Mouse (Mus musculus) mouse trophoblast stem cell (cell line): ENCODE measurements around the gene Drap1.
"Not testable (repeated sequence)": the region's sequence is repeated elsewhere in the genome, so short reads cannot be mapped to it uniquely, and the experiment has no call there.

ENCODE experiments used
- in situ Hi-C, 2 experiments: fragments of 300-500 bp; cut with MseI, MboI; formaldehyde crosslinking; loops; 2 replicates in 1 of 2; 3 replicates in 1 of 2; pipeline ENCODE4 v1.15.1; 2025

Drap1 gene

DNA sequence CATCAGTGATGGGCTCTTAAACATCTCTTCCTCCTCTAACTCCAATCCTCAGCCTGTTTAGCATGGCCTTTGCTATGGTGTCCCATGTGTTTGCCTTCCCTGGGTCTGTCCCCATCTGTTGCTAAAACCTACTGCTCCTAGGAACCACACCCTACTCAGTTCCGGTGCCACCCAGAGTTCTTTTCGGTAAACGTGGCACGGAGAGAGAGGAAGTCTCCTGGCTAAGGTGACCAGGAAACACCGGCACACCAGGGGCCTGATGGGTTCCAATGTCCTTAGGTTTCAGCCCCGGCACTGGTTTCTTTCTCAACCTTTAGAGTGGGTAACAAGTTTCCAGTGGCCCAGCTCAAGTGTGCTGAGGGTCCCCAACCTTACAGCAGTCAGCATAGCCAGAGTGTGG lies 4.2 kb downstream of the Drap1 start:
- in situ Hi-C loops, result no loop called here

DNA sequence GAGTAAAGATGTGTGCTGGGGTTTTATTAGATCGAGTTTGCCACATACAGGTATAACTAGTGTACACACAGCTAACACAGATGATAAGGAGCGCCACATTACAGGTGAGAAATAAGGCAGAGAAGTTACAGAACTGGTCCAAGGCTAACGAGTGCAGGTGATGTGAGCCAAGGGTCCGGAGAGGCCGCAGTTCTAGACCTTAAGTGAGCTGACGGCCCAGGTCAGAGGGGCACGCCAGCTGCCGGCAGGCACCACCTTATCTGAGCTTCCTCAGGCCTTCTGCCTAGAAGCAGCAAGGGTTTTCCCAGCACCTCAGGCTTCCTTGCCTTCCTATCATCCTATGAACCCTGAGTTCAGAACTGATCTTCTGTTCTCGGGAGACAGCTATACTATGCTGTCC lies 5.1 kb downstream of the Drap1 start:
- in situ Hi-C loops, result no loop called here

DNA sequence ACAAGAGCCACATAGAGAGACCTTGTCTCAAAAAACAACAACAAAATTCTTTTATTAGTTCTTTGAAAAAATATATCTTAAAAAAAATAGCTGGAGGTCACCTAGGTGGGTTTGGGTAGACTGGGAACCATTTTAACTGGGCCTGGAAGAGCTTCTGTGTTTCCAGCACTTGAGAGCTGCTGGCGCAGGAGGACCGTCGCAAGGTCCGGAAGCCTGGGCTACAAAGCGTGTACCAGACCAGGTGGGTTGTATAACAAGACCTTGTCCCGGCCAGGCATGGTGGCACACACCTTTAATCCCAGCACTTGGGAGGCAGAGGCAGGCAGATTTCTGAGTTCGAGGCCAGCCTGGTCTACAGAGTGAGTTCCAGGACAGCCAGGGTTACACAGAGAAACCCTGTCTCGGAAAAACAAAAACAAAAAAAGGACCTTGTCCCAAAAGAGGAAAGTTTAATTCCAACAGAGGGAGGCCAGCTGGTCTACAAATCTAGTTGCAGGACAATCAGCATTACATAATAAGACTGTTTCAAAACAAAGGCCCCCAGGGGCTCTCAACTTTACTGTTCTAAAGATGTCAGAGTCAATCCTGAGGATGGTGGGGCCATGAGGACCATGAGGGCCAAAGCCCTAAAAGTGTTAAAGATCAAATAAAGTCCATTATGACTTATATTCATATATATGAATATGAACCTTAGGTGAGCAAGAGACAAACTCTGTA lies 5.9 kb downstream of the Drap1 start:
- in situ Hi-C loops, result no loop called here

DNA sequence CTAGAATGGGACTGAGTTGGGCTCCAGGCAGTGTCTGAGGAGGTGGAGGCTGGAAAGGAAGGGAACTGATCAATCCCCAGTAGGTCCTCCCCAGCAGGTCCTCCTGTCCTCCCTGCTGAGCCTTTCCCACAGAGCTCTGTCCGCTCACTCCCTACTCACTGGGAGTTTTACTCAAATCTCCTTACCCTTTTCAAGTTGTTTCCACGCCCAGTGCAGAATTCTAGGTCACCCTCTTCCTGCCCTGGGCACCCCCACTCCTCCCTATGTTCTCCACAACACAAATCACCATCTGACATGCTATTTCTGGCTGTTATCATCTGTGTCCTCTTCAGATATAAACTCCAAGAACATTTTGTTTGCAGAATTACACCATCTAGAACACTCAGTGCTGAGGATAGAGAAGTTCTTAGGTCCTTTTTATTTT lies 10.2 kb downstream of the Drap1 start:
- in situ Hi-C loops, result no loop called here

DNA sequence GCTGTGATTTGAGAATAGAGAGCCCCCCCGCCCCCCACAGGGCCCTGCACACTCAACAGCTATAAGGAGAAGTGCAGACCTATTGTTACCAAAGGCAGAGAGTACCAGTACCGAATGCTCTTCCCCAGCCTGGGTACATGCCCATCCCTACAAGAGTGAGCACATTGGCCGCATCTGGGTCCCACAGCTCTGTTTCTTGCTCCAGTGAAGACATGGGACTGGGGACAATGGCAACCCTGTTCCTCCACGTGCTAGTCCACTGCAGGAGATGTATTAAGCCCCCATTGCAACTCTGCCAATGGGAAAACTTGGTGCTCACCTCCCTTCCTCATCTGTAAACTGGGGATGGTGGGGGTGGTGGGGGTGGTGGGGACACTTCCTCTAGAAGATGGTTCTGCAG lies 10.9 kb downstream of the Drap1 start:
- in situ Hi-C loops, result no loop called here

DNA sequence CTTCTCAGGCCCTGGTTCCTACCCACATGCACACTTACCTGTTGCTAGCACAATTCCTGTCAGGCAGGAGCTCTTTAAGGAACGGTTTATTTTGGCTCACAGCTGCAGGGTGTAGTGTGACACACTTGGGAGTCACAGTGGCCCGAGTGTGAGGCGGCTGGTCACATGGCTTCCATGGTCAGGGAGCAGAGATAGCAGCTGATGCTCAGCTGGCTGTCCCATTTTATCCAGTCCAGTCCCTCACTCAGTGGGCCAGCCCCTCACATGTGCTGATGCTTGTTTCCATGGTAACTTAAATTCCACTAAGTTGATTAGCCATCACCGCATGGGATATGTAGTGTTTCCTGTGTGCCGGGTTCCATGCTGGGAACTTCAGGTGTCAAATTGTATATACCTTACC lies 12.8 kb downstream of the Drap1 start:
- in situ Hi-C loops, result no loop called here

DNA sequence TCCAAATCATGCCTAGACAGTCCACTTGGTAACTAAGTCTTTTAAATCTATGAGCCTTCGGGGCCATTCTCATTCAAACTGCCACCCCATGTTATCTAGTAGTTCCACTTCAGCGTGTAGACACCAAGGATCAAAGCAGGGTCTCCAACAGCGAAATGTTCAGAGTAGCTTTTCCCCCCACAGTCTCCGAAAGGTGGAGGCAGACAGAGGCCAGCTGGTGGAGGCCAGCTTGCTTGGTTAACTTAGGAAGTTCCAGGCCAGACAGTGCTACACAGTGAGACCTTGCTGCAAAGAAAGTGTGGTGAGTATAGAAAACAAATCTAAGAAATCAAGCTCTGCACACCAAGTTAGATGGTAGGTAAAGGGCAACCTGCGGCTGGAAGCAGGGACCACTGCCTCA lies 14.1 kb downstream of the Drap1 start:
- in situ Hi-C loops, result no loop called here

DNA sequence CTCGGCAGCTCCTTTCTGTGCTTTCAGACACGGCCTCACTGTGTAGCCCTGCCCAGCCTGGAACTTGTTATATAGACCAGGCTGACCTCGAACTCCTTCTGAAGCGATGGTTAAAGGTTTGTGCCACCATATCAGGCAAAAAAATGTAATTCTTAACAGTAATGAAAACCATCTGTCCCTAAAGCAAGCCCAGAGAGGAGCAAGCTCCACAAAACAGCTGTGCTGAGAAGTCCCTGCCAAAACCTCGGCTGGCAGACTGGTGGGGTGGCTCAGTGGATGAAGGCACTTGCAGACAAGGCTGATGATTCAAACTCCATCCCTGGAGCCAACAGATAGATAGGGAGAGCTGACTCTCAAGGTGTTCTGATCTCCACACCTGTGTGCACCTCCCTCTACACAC lies 15.7 kb downstream of the Drap1 start:
- in situ Hi-C loops, result no loop called here

DNA sequence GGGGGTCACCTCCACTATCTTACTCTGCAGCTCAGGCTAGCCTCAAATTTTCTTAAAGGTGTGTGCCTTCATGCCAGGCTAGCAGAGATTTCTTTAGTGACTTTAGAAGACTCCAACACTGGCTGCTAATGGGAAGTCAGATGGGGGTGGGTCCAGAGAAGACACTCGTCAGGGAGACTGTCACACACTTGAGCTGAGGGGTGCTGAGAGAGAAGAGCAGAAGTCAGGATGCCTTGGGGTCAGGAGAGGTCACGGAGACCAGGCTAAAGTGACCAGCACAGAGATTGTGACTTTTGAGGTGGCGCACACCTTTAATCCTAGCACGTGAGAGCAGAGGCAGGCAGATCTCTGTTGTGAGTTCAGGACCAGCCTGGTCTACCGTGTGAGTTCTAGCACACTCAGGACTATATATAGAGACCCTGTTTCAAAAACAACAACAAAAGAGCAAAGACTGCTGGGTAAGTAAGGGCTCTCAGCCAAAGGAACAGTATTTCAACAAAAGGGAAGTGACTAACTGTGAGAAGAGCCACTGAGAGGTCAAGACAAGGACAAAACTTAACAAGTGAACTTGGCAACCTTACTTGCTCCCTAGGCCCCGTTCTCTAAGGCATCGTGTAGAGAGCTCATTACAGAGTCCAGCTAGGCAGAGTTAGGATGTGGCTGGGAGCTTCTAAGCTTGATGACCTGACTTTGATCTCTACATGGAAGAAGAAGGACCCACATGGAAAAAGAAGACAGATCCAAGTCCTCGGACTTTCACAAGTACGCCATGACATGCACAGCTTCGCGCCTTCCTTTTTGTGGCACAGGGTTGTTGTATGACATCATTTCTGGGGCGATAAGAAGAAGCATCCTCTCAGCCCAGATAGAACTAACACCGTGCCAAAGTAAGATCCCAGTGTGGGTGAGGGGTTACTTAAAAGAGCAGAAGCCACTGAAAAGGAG lies 16.4 kb downstream of the Drap1 start:
- in situ Hi-C loops, result no loop called here

DNA sequence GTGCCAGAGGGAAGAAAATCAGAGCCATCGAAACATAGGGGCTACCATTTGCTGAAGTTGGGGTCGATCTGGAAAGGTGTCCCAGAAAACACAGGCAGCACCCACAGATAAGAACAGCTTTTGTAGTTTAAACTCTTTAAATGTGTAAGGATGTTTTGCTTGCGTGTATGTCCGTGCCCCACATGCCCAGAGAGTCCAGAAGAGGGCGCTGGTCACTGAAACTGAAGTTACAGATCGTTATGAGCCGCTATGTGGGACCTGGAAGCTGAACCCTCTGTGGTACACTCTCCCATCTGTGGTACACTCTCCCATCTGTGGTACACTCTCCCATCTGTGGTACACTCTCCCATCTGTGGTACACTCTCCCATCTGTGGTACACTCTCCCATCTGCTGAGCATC lies 17.6 kb downstream of the Drap1 start:
- in situ Hi-C loops, result no loop called here

DNA sequence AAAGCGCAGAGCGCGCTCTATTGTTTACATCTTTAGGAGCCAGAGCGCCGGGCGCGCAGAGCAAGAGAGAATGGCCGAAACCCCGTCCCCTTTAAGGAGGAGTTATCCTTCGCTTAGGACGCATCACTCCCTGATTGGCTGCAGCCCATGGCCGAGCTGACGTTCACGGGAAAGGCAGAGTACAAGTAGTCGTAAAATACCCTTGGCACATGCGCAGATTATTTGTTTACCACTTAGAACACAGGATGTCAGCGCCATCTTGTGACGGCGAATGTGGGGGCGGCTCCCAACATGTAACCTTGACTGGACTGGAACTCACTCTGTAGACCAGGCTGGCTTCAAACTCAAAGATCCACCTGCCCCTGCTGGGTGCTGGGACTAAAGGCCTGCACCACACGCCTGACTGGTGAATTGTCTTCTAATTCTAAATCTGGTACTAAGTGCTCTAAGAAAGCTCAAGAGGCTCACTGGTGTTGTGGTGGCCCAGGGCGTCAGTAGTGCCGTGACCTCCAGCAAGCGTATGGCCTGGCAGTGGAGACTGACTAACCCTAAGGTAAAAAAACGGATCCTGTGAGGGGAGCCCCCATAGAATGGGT lies 18.1 kb downstream of the Drap1 start:
- in situ Hi-C loops, result not testable (repeated sequence)

DNA sequence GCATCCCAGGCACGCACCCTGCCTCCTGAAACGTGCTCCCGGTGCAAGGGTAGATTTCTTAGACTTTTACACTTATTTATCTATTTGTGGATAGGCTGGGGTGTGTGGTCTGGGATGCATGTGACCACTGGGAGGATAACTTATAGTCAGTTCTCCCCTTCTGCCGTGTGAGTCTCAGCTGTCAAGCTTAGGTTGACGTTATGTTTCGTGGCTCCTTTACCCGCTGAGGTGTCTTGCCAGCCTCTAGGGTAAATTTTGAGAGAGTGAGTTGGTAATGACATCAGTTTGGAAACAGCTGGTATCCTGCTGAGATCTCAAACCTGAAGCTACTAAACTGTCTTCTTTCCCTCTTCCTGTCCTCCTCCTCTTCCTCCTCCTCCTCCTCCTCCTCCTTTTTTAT lies 18.9 kb downstream of the Drap1 start:
- in situ Hi-C loops, result no loop called here

DNA sequence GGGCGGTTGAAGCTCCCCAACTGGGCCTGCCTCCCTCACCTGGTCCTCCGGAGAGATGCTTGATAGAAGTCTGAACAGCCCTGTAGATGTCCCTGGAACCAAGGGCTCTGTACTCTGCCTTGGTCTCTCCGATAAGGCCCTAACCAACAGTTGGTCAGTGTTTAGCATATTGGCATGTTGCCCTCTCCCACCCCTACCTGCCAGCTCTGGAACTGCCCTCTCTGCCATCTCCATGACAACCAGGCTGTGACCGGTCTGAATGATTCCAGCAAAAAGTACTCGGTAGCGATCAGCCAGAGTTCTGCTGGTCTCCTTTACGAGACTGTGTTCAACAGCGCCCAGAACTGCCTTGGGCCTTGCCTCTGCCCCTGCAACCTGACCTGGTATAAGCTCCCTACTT lies 22.5 kb downstream of the Drap1 start, which contains the start of gene Tsga10ip:
Tsga10ip (minus strand) TSS at position 234 of the 400 bp plus-strand sequence.
- in situ Hi-C loops, result no loop called here

DNA sequence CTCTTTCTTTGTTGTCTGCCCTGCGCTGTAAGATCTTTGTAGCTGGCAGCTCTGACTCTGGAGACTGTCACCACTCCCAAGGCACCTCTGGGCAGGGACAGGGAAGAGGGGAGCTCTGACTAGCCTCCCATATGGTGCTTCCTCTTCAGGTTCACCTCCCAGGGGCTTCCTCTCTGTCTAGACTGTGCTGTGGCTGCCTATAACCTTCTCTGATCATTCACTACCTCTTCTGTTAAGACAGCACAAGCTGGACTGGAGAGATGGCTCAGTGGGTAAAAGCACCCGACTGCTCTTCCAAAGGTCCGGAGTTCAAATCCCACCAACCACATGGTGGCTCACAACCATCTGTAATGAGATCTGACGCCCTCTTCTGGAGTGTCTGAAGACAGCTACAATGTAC lies 23.7 kb downstream of the Drap1 start:
- in situ Hi-C loops, result not testable (repeated sequence)

DNA sequence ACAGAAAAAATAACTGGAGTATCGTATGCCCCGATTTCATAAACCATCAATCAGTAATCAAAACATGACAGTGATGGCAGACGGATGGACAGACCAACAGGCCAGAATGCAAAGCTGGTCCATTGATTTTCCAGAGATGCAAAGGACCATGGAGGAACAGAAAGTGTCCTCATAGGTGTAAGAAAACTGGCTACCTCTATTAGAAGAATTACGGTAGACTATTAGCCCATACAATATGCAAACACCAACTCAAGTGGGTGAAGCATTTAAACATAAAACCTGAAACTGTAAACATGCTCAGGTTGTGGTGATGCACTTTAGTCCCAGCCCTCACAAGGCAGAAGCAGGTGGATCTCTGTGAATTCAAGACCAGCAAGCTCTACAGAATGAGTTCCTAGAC lies 29.4 kb downstream of the Drap1 start:
- in situ Hi-C loops, result no loop called here

DNA sequence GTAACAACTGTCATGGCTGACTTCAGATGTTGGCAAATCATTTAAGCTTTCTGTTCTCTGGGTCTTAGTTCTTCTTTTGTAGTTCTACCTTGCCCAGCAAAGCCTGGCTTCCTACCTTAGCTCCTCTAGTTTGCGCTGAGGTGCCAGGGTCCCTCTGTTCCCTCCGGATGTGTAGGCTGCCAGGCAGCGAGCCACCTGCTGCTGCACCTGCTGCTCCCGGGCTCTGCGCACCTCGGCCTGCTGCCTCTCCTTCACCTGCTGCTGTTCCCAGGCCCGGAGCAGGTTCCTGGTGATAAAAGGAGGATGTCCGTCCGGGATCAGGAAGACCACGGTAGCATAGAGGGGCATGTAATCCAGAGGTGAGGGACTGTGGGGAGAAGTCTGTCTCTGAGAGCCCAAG lies 30.6 kb downstream of the Drap1 start:
- in situ Hi-C loops, result no loop called here

DNA sequence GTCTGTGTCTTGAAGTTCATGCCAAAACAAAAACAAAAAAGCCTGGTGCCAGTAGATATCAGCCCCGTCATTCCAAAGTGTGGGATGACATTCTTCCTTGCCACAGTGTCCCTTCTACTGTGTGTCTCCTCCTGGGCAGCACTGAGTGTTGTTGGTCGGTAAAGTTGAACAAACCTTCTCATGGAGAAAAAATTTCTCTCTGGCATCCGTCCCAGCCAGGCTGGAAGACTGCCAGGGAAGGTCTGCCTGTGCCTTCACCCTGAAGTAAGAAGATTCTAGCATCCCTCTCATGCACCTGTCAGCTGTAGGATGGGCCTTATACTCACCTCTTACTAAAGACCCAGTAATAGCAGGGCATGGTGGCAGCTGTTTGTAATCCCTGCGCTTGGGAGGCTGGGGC lies 31.9 kb downstream of the Drap1 start:
- in situ Hi-C loops, result no loop called here

DNA sequence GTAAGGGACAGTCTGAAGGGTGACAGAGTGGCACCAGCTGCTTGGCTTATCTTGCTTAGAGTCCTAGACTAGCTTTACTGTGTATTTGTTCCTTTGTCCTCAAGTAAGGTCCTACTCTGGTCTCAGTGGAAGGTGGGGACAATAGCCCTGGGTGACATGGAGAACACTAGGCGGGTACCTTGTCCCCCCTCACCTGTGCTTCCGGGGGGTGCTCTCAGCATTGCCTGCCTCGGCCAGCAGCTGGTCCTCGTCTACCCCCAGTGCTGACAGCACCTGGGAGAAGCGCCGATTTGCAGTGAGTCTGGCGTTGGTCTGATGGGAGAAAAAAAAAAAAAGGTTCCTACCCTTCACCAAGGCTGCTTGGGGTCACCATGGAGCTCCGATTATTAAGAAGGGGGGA lies 34.4 kb downstream of the Drap1 start:
- in situ Hi-C loops, result no loop called here

DNA sequence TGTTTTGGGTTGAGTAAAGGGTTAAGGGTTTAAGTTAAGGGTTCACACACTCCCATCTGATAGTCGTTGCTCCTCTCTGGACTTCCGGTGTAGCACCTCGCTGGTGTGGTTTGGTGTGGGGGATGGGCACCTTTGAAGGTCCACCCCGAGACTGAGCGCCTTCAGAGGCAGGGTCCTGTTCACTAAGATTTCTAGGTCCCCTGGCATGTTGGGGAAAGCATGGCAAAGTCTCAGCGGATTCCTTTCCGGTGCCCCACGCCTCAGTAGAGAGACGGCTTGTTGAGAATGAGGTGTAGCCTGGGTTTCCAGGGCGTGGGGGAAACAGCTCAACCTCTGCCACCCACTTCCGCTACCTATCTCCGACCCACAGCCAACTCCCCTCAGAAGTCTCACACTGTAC lies 35.1 kb downstream of the Drap1 start:
- in situ Hi-C loops, result no loop called here

DNA sequence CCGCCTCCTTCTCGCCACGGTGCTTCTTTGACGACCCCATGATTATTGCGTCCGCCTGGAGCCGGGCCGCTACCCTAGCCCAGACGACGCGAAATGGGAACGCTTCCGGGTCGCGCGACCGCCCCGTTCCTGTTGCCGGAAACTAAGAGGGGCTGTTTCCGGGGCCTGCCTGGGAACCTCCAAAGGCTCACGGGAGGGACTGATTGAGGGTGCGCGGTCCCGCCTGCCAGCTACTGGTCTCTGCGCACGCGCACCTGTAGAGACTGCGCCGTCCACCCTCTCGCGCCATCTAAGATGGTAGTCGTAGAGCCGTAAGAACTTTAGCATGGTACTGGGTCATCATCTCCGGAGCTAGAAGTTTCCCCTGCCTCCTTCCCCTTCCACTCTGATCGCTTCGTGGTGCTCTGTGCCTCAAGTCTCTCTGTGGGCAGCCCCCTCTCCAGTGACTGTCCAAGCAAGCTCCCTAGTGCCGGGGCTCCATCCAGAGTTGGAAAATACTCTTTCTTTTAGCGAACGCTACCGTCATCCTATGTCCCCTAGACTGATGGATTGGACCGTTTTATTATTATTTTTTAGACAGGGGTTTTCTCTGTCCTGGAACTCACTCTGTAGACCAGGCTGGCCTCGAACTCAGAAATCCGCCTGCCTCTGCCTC lies 36.1 kb downstream of the Drap1 start, which contains the start of gene Sart1:
Sart1 (minus strand) TSS at position 116 of the 655 bp plus-strand sequence.
- in situ Hi-C loops, result no loop called here

DNA sequence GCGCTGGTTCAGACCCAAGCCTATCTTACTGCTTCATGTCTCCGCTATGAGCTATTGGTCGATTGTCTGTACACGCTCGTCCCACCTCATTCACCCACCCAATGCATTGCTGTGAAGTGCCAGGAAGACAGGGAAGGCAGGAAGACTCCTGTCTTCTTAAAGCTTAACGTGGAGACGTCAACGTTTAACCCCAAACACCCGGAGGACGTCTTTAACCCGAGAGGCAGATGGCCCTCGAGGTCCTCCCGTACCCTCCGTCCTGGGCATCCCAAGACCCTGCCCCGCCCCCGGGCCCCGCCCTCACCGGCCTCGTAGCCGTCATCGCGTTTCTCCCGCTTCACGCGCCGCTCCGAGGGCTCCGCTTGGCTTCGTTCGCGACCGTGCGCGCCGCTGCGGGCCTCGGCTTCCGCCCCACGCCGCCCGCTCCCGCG lies 36.8 kb downstream of the Drap1 start:
- in situ Hi-C loops, result no loop called here

DNA sequence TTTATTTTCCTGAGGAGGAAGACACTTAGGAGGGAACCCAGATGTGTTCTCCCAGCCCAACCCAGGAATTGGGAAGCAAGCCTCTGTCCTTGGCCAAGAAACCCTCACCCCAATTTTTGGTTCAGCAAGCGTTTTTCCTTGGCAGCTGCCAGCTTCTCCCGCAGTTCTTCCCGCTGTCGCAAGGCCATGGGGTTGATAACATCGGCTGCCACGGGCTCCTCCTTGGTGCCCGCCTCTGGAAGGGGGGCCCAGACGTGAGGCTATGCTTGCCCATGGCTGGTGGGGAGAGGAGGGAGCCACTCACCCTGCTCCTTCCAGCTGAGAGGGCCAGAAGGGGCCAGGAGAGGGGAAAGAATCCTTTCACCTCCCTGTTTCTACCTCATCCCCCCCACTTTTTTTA lies 40.1 kb downstream of the Drap1 start:
- in situ Hi-C loops, result no loop called here
